Mouse (Mus musculus) MEL (cell line): ENCODE results near the gene Rbck1. TPM values are rescaled to one million over a fixed set of nuclear protein-coding genes. Genes with fewer than 3 reads are reported as not detected.

ENCODE experiments used
- DNase-seq: peaks from one replicate; pipeline ENCODE4 v3.0.0; 2011; ENCODE audit warnings: low read depth, low spot score
- H3K27ac ChIP-seq: 2 replicates; pipeline ENCODE4 v1.5.1; 2012; ENCODE audit warnings: low read depth, mild to moderate bottlenecking, control low read depth, low read length, moderate library complexity; ENCODE audit not compliant: control insufficient read depth
- H3K27me3 ChIP-seq, 2 experiments: fragments of 150-350 bp in 1 of 2; sonication (generic) in 1 of 2; 2 replicates each; pipeline ENCODE4 v1.6.1; 2012; ENCODE audit warnings: low read length in 2 of 2, mild to moderate bottlenecking in 2 of 2, improper control_type of control experiment in 1 of 2, moderate library complexity in 1 of 2; ENCODE audit not compliant: insufficient read depth in 2 of 2, control insufficient read depth in 1 of 2
- H3K36me3 ChIP-seq, 2 experiments: 2 replicates each; pipeline ENCODE4 v1.6.1; 2012 to 2014; ENCODE audit warnings: low read length in 2 of 2, improper control_type of control experiment in 1 of 2, inconsistent platforms in 1 of 2, mild to moderate bottlenecking in 1 of 2; ENCODE audit not compliant: insufficient read depth in 2 of 2, control insufficient read depth in 1 of 2
- H3K4me1 ChIP-seq, 2 experiments: fragments of 150-350 bp in 1 of 2; sonication (generic) in 1 of 2; 2 replicates each; pipeline ENCODE4 v1.6.1; 2012; ENCODE audit warnings: low read length in 2 of 2, improper control_type of control experiment in 1 of 2, mild to moderate bottlenecking in 1 of 2; ENCODE audit not compliant: insufficient read depth in 2 of 2, control insufficient read depth in 1 of 2
- H3K4me3 ChIP-seq, 2 experiments: fragments of 150-350 bp in 1 of 2; sonication (generic) in 1 of 2; 2 replicates each; pipeline ENCODE4 v1.5.1; 2012; ENCODE audit warnings: low read depth in 2 of 2, low read length in 2 of 2, mild to moderate bottlenecking in 2 of 2, moderate library complexity in 2 of 2, control low read depth in 1 of 2, improper control_type of control experiment in 1 of 2; ENCODE audit not compliant: control insufficient read depth in 1 of 2, insufficient read depth in 1 of 2
- H3K79me2 ChIP-seq: 2 replicates; pipeline ENCODE4 v1.6.1; 2012; ENCODE audit warnings: mild to moderate bottlenecking, low read length, moderate library complexity; ENCODE audit not compliant: control insufficient read depth, poor library complexity, insufficient read depth
- H3K9ac ChIP-seq: 2 replicates; pipeline ENCODE4 v1.6.1; 2012; ENCODE audit warnings: low read depth, mild to moderate bottlenecking, control low read depth, low read length, moderate library complexity; ENCODE audit not compliant: control insufficient read depth, poor library complexity, severe bottlenecking
- H3K9me3 ChIP-seq: fragments of 150-350 bp; sonication (generic); replicated peaks from 2 replicates; pipeline ENCODE4 v1.6.1; 2012; ENCODE audit warnings: mild to moderate bottlenecking, low read length, improper control_type of control experiment, moderate library complexity; ENCODE audit not compliant: insufficient read depth
- BHLHE40 ChIP-seq: IDR thresholded peaks from 2 replicates; pipeline ENCODE4 v1.6.1; 2012; ENCODE audit warnings: low read depth, mild to moderate bottlenecking, inconsistent platforms, low read length, improper control_type of control experiment, borderline replicate concordance
- CHD2 ChIP-seq: IDR thresholded peaks from 2 replicates; pipeline ENCODE4 v1.6.1; 2011; ENCODE audit warnings: low read length, improper control_type of control experiment
- CTCF ChIP-seq, 3 experiments: IDR thresholded peaks in 2 of 3; conservative IDR thresholded peaks in 1 of 3; 2 replicates each; pipeline ENCODE4 v1.5.1; 2011 to 2012; ENCODE audit warnings: low read length in 3 of 3, low read depth in 2 of 3, mild to moderate bottlenecking in 2 of 3, improper control_type of control experiment in 1 of 3, inconsistent platforms in 1 of 3, mixed read lengths in 1 of 3, moderate library complexity in 1 of 3; ENCODE audit not compliant: control insufficient read depth in 1 of 3, insufficient read depth in 1 of 3, poor library complexity in 1 of 3, severe bottlenecking in 1 of 3
- ELF1 ChIP-seq: IDR thresholded peaks from 2 replicates; pipeline ENCODE4 v1.6.1; 2014; ENCODE audit warnings: low read depth, mild to moderate bottlenecking, inconsistent platforms, low read length, improper control_type of control experiment, moderate library complexity
- ETS1 ChIP-seq: IDR thresholded peaks from 2 replicates; pipeline ENCODE4 v1.6.1; 2012; ENCODE audit warnings: low read depth, mild to moderate bottlenecking, inconsistent platforms, low read length, improper control_type of control experiment, moderate library complexity
- GABPA ChIP-seq: IDR thresholded peaks from 2 replicates; pipeline ENCODE4 v1.6.1; 2012; ENCODE audit warnings: low read depth, mild to moderate bottlenecking, inconsistent platforms, low read length, improper control_type of control experiment, moderate library complexity
- GATA1 ChIP-seq: IDR thresholded peaks from 2 replicates; pipeline ENCODE4 v1.6.1; 2011; ENCODE audit warnings: low read depth, low read length, improper control_type of control experiment
- MAZ ChIP-seq: IDR thresholded peaks from 2 replicates; pipeline ENCODE4 v1.6.1; 2012; ENCODE audit warnings: low read depth, mild to moderate bottlenecking, inconsistent platforms, low read length, improper control_type of control experiment
- MXI1 ChIP-seq: IDR thresholded peaks from 2 replicates; pipeline ENCODE4 v1.6.1; 2011; ENCODE audit warnings: mild to moderate bottlenecking, low read depth, low read length, improper control_type of control experiment
- MYB ChIP-seq: IDR thresholded peaks from 2 replicates; pipeline ENCODE4 v1.6.1; 2011; ENCODE audit warnings: mild to moderate bottlenecking, low read depth, low read length, improper control_type of control experiment
- MYC ChIP-seq: IDR thresholded peaks from 2 replicates; pipeline ENCODE4 v1.6.1; 2011; ENCODE audit warnings: low read depth, mild to moderate bottlenecking, low read length, improper control_type of control experiment, moderate library complexity
- NELFE ChIP-seq: IDR thresholded peaks from 2 replicates; pipeline ENCODE4 v1.6.1; 2011; ENCODE audit warnings: low read depth, low read length, improper control_type of control experiment
- NRF1 ChIP-seq: IDR thresholded peaks from 2 replicates; pipeline ENCODE4 v1.6.1; 2014; ENCODE audit warnings: low read depth, mild to moderate bottlenecking, inconsistent platforms, low read length, improper control_type of control experiment, moderate library complexity; ENCODE audit not compliant: poor library complexity, insufficient read depth, severe bottlenecking
- POLR2AphosphoS2 ChIP-seq: IDR thresholded peaks from 2 replicates; pipeline ENCODE4 v1.6.1; 2011; ENCODE audit warnings: low read length, improper control_type of control experiment
- RAD21 ChIP-seq: IDR thresholded peaks from 2 replicates; pipeline ENCODE4 v1.6.1; 2011; ENCODE audit warnings: mild to moderate bottlenecking, low read depth, low read length, improper control_type of control experiment
- RCOR1 ChIP-seq: IDR thresholded peaks from 2 replicates; pipeline ENCODE4 v1.6.1; 2012; ENCODE audit warnings: low read depth, mild to moderate bottlenecking, inconsistent platforms, low read length, improper control_type of control experiment
- SIN3A ChIP-seq: IDR thresholded peaks from 2 replicates; pipeline ENCODE4 v1.6.1; 2012; ENCODE audit warnings: low read length, improper control_type of control experiment, inconsistent platforms
- SMC3 ChIP-seq: IDR thresholded peaks from 2 replicates; pipeline ENCODE4 v1.6.1; 2011; ENCODE audit warnings: low read depth, low read length, improper control_type of control experiment
- TAL1 ChIP-seq: IDR thresholded peaks from 2 replicates; pipeline ENCODE4 v1.6.1; 2012; ENCODE audit warnings: mild to moderate bottlenecking, inconsistent platforms, low read length, moderate library complexity, mixed read lengths
- TBP ChIP-seq: IDR thresholded peaks from 2 replicates; pipeline ENCODE4 v1.8.0; 2011; ENCODE audit warnings: low read depth, low read length, improper control_type of control experiment
- TCF12 ChIP-seq: IDR thresholded peaks from 2 replicates; pipeline ENCODE4 v1.6.1; 2014; ENCODE audit warnings: low read depth, mild to moderate bottlenecking, inconsistent platforms, low read length, improper control_type of control experiment, moderate library complexity
- UBTF ChIP-seq: IDR thresholded peaks from 2 replicates; pipeline ENCODE4 v1.6.1; 2012; ENCODE audit warnings: low read depth, mild to moderate bottlenecking, inconsistent platforms, low read length, improper control_type of control experiment, moderate library complexity, borderline replicate concordance; ENCODE audit not compliant: insufficient read depth
- USF2 ChIP-seq, 2 experiments: IDR thresholded peaks; 2 replicates each; pipeline ENCODE4 v1.6.1; 2011 to 2012; ENCODE audit warnings: improper control_type of control experiment in 2 of 2, low read length in 2 of 2, borderline replicate concordance in 1 of 2, inconsistent platforms in 1 of 2, low read depth in 1 of 2, mild to moderate bottlenecking in 1 of 2; ENCODE audit not compliant: insufficient read depth in 1 of 2
- ZC3H11A ChIP-seq: IDR thresholded peaks from 2 replicates; pipeline ENCODE4 v1.6.1; 2012; ENCODE audit warnings: low read depth, mild to moderate bottlenecking, inconsistent platforms, low read length, improper control_type of control experiment
- ZKSCAN1 ChIP-seq: IDR thresholded peaks from 2 replicates; pipeline ENCODE4 v1.6.1; 2012; ENCODE audit warnings: low read depth, mild to moderate bottlenecking, inconsistent platforms, low read length, improper control_type of control experiment, moderate library complexity
- ZMIZ1 ChIP-seq: IDR thresholded peaks from 2 replicates; pipeline ENCODE4 v1.6.1; 2012; ENCODE audit warnings: low read depth, mild to moderate bottlenecking, inconsistent platforms, low read length, improper control_type of control experiment, moderate library complexity
- ZNF384 ChIP-seq: IDR thresholded peaks from 2 replicates; pipeline ENCODE4 v1.6.1; 2012; ENCODE audit warnings: low read depth, mild to moderate bottlenecking, inconsistent platforms, low read length, improper control_type of control experiment
- polyA plus RNA-seq, 2 experiments: library from polyadenylated mRNA; stranded (reverse) in 1 of 2; unstranded in 1 of 2; fragments of >175 nt in 1 of 2; fragments of >200 nt in 1 of 2; gene quantifications; 2 replicates each; pipeline versions ENCODE4 v1.2.1 to v1.2.4; 2012; ENCODE audit warnings: low replicate concordance in 2 of 2, low read depth in 1 of 2; ENCODE audit not compliant: insufficient read length in 2 of 2, insufficient read depth in 1 of 2, missing spikeins in 1 of 2
- total RNA-seq: library from RNA; depleted of rRNA; stranded (reverse); fragments of 300-350 nt; gene quantifications from 2 replicates; pipeline ENCODE4 v1.2.3, GENCODE M21; 2012

The Rbck1 gene
- total and polyA plus RNA-seq, 3 experiments, result 90.9 to 162 (median 92.1) TPM

DNA sequence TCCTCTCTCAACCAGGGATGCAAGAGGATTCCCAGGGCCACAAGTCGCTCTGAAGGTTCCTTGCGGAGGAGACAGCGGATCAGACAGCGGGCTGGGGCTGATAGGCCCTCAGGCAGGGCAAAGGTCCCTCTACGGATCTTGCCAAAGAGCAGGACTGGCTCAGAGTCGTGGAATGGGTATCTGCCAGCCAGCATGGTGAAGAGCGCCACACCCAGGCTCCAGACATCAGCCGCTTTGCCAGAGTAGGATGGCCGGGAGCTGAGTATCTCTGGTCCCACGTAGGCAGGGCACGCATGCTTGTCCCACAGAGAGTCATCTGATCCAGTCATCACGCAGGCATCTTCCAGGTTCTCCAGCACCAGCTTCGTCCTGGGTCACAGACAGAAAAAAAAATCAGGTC, 5.9 kb upstream of the Rbck1 start:
- no peaks in the 10 kb centered on the region for H3K9me3 ChIP-seq
- no peak overlapping the region for H3K9ac ChIP-seq
- H3K79me2 ChIP-seq, result peaks cover 31% of the 10 kb centered on the region
- H3K4me3 ChIP-seq, result no peak overlapping the region
- DNase-seq, result no peak
- H3K4me1 ChIP-seq, result peaks cover 18 to 51% of the 10 kb centered on the region in 2 experiments
- H3K27me3 ChIP-seq, result no peaks in the 10 kb centered on the region
- TF ChIP-seq TBP (no peak), RAD21 (no peak), POLR2AphosphoS2 (no peak), ZMIZ1 (no peak), MAZ (no peak), SIN3A (no peak), RCOR1 (no peak), BHLHE40 (no peak), UBTF (no peak), TCF12 (no peak), USF2 (IDR thresholded peaks at IDR 0.05; ENCODE audit: borderline replicate concordance in 1 of 2, insufficient read depth in 1 of 2, low read depth in 1 of 2, low read length in 2 of 2) (no peak), NELFE (no peak), ZNF384 (no peak), ZKSCAN1 (no peak), TAL1 (no peak), MYB (no peak), ETS1 (no peak), GATA1 (no peak), MXI1 (no peak)
- no peak overlapping the region for H3K27ac ChIP-seq
- H3K36me3 ChIP-seq, result peaks cover 21 to 45% of the 10 kb centered on the region in 2 experiments; a peak in 3 of 4 replicates

DNA sequence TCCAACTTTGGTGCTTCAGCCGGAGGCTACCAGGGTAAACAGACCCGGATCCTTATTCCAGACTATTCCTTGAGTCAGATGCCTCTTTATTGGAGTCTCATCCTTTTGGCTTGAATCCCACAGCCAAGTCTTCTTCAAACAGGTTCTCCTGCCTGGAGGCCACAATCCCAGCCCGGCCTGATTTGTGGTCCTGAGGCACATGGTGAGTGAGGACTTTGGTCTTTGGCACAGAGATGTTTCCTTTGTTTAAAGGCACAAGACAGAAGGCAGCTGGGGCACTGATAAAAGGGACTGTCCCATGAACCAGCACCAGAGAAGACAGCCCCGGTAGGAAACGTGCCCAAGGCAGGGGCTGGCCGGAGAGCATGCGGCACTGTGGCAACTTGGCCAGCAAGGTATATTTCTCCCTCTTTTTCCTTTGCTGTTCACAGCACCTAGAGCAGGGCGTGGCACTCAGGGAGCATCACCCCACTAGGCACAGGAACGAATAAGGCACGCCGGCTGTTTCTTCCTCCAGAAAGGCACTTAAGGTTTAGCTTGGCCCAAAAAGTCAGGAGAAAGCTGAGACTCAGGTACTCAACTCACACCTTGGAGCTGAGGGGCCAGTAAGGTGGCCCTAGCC, 5.2 kb upstream of the Rbck1 start:
- H3K27ac ChIP-seq, result no peak overlapping the region
- no peak overlapping the region for H3K4me3 ChIP-seq
- H3K36me3 ChIP-seq, result peaks cover 19 to 47% of the 10 kb centered on the region in 2 experiments; a peak in 3 of 4 replicates
- no peaks in the 10 kb centered on the region for H3K27me3 ChIP-seq
- no peak overlapping the region for H3K9ac ChIP-seq
- no peak for DNase-seq
- peaks cover 20 to 53% of the 10 kb centered on the region in 2 experiments for H3K4me1 ChIP-seq
- H3K79me2 ChIP-seq, result peaks cover 25% of the 10 kb centered on the region
- no peak for TF ChIP-seq ZNF384
- TF ChIP-seq RCOR1, result no peak
- no peak for TF ChIP-seq NRF1
- TF ChIP-seq POLR2AphosphoS2, result no peak
- TF ChIP-seq ELF1, result no peak
- no peak for TF ChIP-seq SMC3
- no peak for TF ChIP-seq ZC3H11A
- TF ChIP-seq TAL1, result no peak
- TF ChIP-seq GABPA, result no peak
- TF ChIP-seq RAD21, result no peak
- no peak for TF ChIP-seq MYC
- no peak for TF ChIP-seq ZMIZ1
- no peak for TF ChIP-seq CHD2
- no peak for TF ChIP-seq CTCF (IDR thresholded peaks at IDR 0.05 in 2 of 3, conservative IDR thresholded peaks at IDR 0.05 in 1 of 3; ENCODE audit: control insufficient read depth in 1 of 3, insufficient read depth in 1 of 3, low read depth in 2 of 3, low read length in 3 of 3, poor library complexity in 1 of 3, severe bottlenecking in 1 of 3)
- TF ChIP-seq ETS1, result no peak
- no peak for TF ChIP-seq SIN3A
- no peak for TF ChIP-seq UBTF
- TF ChIP-seq BHLHE40, result no peak
- no peaks in the 10 kb centered on the region for H3K9me3 ChIP-seq
